Mouse (Mus musculus) left cerebral cortex, adult 8-10 months (tissue): ENCODE results near the gene Cebpg. TPM values are rescaled to one million over a fixed set of nuclear protein-coding genes. Genes with fewer than 3 reads are reported as not detected.

ENCODE experiments used
- DNase-seq, 2 experiments: peaks; one replicate each; pipeline ENCODE4 v3.0.0; 2022; ENCODE audit warnings: low spot score in 2 of 2
- total RNA-seq, 4 experiments: library from RNA; stranded (reverse); gene quantifications; 2 replicates each; pipeline ENCODE4 v1.2.4; 2022

Gene Cebpg
- 10 to 100 TPM; 29.4 to 43.7 (median 35.0) TPM for total RNA-seq

- DNase-seq, result peak; percentile 93 to 99
Measured at GRCm38 (mm10) chr7:35056436-35056864, at the start of gene Cebpg. Gene Cebpg, minus strand, starts transcription at chr7:35056573.

GRCm38 (mm10) chr7:35099528-35099927, 43.2 kb upstream of the Cebpg start:
- no peak for DNase-seq

- DNase-seq, result no peak
Measured at GRCm38 (mm10) chr7:35098777-35099176, 42.4 kb upstream of the Cebpg start.

- DNase-seq, result no peak
Measured at GRCm38 (mm10) chr7:35094975-35095678, 38.8 kb upstream of the Cebpg start.

GRCm38 (mm10) chr7:35090550-35090949, 34.2 kb upstream of the Cebpg start:
- DNase-seq, result no peak

- peak in 1 of 2 experiments; percentile 18 for DNase-seq
Measured at GRCm38 (mm10) chr7:35086271-35086861, 30.0 kb upstream of the Cebpg start.

- DNase-seq, result no peak
Measured at GRCm38 (mm10) chr7:35084565-35085360, 28.4 kb upstream of the Cebpg start.

GRCm38 (mm10) chr7:35081406-35082104, 25.2 kb upstream of the Cebpg start:
- no peak for DNase-seq

- no peak for DNase-seq
Measured at GRCm38 (mm10) chr7:35080843-35081338, 24.5 kb upstream of the Cebpg start.

GRCm38 (mm10) chr7:35076645-35077044, 20.3 kb upstream of the Cebpg start:
- DNase-seq, result no peak

- DNase-seq, result no peak
Measured at GRCm38 (mm10) chr7:35066640-35067212, 10.4 kb upstream of the Cebpg start.

- DNase-seq, result no peak
Measured at GRCm38 (mm10) chr7:35065958-35066357, 9.6 kb upstream of the Cebpg start.

- no peak for DNase-seq
Measured at GRCm38 (mm10) chr7:35064286-35065258, 8.2 kb upstream of the Cebpg start.

GRCm38 (mm10) chr7:35059467-35059866, 3.1 kb upstream of the Cebpg start:
- no peak for DNase-seq

GRCm38 (mm10) chr7:35058329-35058728, 2.0 kb upstream of the Cebpg start:
- DNase-seq, result no peak

GRCm38 (mm10) chr7:35057569-35057968, 1.2 kb upstream of the Cebpg start:
- DNase-seq, result no peak

- DNase-seq, result no peak
Measured at GRCm38 (mm10) chr7:35056999-35057398, 626 bp upstream of the Cebpg start.

- peak; percentile 51 to 61 for DNase-seq
Measured at GRCm38 (mm10) chr7:35055619-35056435, 546 bp downstream of the Cebpg start.
